Mouse (Mus musculus): ENCODE measurements around the gene Anxa9. TPM values are rescaled to one million over a fixed set of nuclear protein-coding genes. Genes with fewer than 3 reads are reported as not detected.

Gene Anxa9
- 6.3 TPM for polyA plus RNA-seq (2015; fragmentation: Illumina TruSeq; extraction: RNeasy Lipid Tissue Mini Kit (QIAGEN cat#74804); ENCODE audit: insufficient read depth, low replicate concordance)

GRCm38 (mm10) chr3:95307100-95307499, at the start of gene Anxa9:
TSS of gene Anxa9 (minus strand) at chr3:95307176.

DNA sequence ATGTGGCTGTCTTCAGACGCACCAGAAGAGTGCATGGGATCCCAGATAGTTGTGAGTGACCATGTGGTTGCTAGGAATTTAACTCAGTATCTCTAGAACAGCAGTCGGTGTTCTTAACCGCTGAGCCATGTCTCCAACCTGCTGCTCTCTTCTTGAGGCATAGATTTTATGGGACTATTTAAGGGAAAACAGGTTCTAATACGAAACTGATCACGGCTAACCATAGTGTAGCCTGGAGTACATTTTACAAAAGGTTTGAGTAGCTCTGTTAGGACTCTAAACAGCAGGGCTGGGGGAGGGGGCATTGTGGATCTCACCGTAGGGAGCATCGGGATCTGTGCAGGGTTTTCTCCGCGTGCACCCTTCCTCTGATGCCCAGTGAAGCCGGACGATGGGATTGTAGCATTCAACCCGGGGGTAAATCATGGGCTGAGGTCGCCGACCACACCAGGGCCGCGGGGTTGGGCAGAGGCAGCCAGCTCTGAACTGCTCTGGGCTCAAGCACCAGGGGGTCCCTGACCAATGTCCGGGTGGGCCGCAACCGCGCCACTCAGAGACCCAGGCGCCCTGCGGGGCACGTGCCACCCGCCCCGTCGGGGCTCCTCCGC, 7.6 kb upstream of the Anxa9 start, which contains the start of gene Cers2:
Gene Cers2 (plus strand): TSS at position 306 of the 608 bp plus-strand sequence.

GRCm38 (mm10) chr3:95281216-95282126, 25.5 kb downstream of the Anxa9 start, which contains the start of the genes Mindy1 and Prune1:
TSS of gene Mindy1 (plus strand) at chr3:95281345.
TSS of gene Prune1 (minus strand) at chr3:95282076.

GRCm38 (mm10) chr3:95250783-95251424, 56.1 kb downstream of the Anxa9 start, which contains the start of gene Bnipl:
TSS of gene Bnipl (minus strand) at chr3:95251193.

Other genes starting within 250 kb of the Anxa9 start
- gene Pip5k1a, start 200.2 kb downstream of the Anxa9 start, polyA plus RNA-seq (2015; fragmentation: Illumina TruSeq; extraction: RNeasy Lipid Tissue Mini Kit (QIAGEN cat#74804); ENCODE audit: insufficient read depth, low replicate concordance) = 20.2 TPM
- gene Vps72, start 196.2 kb downstream of the Anxa9 start, polyA plus RNA-seq (2015; fragmentation: Illumina TruSeq; extraction: RNeasy Lipid Tissue Mini Kit (QIAGEN cat#74804); ENCODE audit: insufficient read depth, low replicate concordance) = 33.3 TPM
- 3.3 TPM for gene Tmod4, start 182.7 kb downstream of the Anxa9 start, polyA plus RNA-seq (2015; fragmentation: Illumina TruSeq; extraction: RNeasy Lipid Tissue Mini Kit (QIAGEN cat#74804); ENCODE audit: insufficient read depth, low replicate concordance)
- 81.2 TPM for gene Scnm1, start 173.2 kb downstream of the Anxa9 start, polyA plus RNA-seq (2015; fragmentation: Illumina TruSeq; extraction: RNeasy Lipid Tissue Mini Kit (QIAGEN cat#74804); ENCODE audit: insufficient read depth, low replicate concordance)
- 10.1 TPM for gene Lysmd1, start 173.1 kb downstream of the Anxa9 start, polyA plus RNA-seq (2015; fragmentation: Illumina TruSeq; extraction: RNeasy Lipid Tissue Mini Kit (QIAGEN cat#74804); ENCODE audit: insufficient read depth, low replicate concordance)
- 32.9 TPM for gene Tnfaip8l2, start 164.8 kb downstream of the Anxa9 start, polyA plus RNA-seq (2015; fragmentation: Illumina TruSeq; extraction: RNeasy Lipid Tissue Mini Kit (QIAGEN cat#74804); ENCODE audit: insufficient read depth, low replicate concordance)
- 0.69 TPM for gene Sema6c, start 146.7 kb downstream of the Anxa9 start, polyA plus RNA-seq (2015; fragmentation: Illumina TruSeq; extraction: RNeasy Lipid Tissue Mini Kit (QIAGEN cat#74804); ENCODE audit: insufficient read depth, low replicate concordance)
- gene Gabpb2, start 89.3 kb downstream of the Anxa9 start, polyA plus RNA-seq (2015; fragmentation: Illumina TruSeq; extraction: RNeasy Lipid Tissue Mini Kit (QIAGEN cat#74804); ENCODE audit: insufficient read depth, low replicate concordance) = 109 TPM
- gene Cdc42se1, start 78.4 kb downstream of the Anxa9 start, polyA plus RNA-seq (2015; fragmentation: Illumina TruSeq; extraction: RNeasy Lipid Tissue Mini Kit (QIAGEN cat#74804); ENCODE audit: insufficient read depth, low replicate concordance) = 160 TPM
- 24.0 TPM for gene Mllt11, start 75.0 kb downstream of the Anxa9 start, polyA plus RNA-seq (2015; fragmentation: Illumina TruSeq; extraction: RNeasy Lipid Tissue Mini Kit (QIAGEN cat#74804); ENCODE audit: insufficient read depth, low replicate concordance)
- gene Gm128, start 65.6 kb downstream of the Anxa9 start, polyA plus RNA-seq (2015; fragmentation: Illumina TruSeq; extraction: RNeasy Lipid Tissue Mini Kit (QIAGEN cat#74804); ENCODE audit: insufficient read depth, low replicate concordance) = not detected
- not detected for gene Bnipl, start 56.0 kb downstream of the Anxa9 start, polyA plus RNA-seq (2015; fragmentation: Illumina TruSeq; extraction: RNeasy Lipid Tissue Mini Kit (QIAGEN cat#74804); ENCODE audit: insufficient read depth, low replicate concordance)
- gene Mindy1, start 25.8 kb downstream of the Anxa9 start, polyA plus RNA-seq (2015; fragmentation: Illumina TruSeq; extraction: RNeasy Lipid Tissue Mini Kit (QIAGEN cat#74804); ENCODE audit: insufficient read depth, low replicate concordance) = 37.6 TPM
- 13.4 TPM for gene Prune1, start 25.1 kb downstream of the Anxa9 start, polyA plus RNA-seq (2015; fragmentation: Illumina TruSeq; extraction: RNeasy Lipid Tissue Mini Kit (QIAGEN cat#74804); ENCODE audit: insufficient read depth, low replicate concordance)
- gene Cers2, start 7.6 kb upstream of the Anxa9 start, polyA plus RNA-seq (2015; fragmentation: Illumina TruSeq; extraction: RNeasy Lipid Tissue Mini Kit (QIAGEN cat#74804); ENCODE audit: insufficient read depth, low replicate concordance) = 215 TPM
- gene Setdb1, start 50.0 kb upstream of the Anxa9 start, polyA plus RNA-seq (2015; fragmentation: Illumina TruSeq; extraction: RNeasy Lipid Tissue Mini Kit (QIAGEN cat#74804); ENCODE audit: insufficient read depth, low replicate concordance) = 47.4 TPM
- not detected for gene 4930558C23Rik, start 95.7 kb upstream of the Anxa9 start, polyA plus RNA-seq (2015; fragmentation: Illumina TruSeq; extraction: RNeasy Lipid Tissue Mini Kit (QIAGEN cat#74804); ENCODE audit: insufficient read depth, low replicate concordance)
- 57.5 TPM for gene Arnt, start 127.2 kb upstream of the Anxa9 start, polyA plus RNA-seq (2015; fragmentation: Illumina TruSeq; extraction: RNeasy Lipid Tissue Mini Kit (QIAGEN cat#74804); ENCODE audit: insufficient read depth, low replicate concordance)
- 6.5 TPM for gene Ctsk, start 192.1 kb upstream of the Anxa9 start, polyA plus RNA-seq (2015; fragmentation: Illumina TruSeq; extraction: RNeasy Lipid Tissue Mini Kit (QIAGEN cat#74804); ENCODE audit: insufficient read depth, low replicate concordance)
- 961 TPM for gene Ctss, start 219.6 kb upstream of the Anxa9 start, polyA plus RNA-seq (2015; fragmentation: Illumina TruSeq; extraction: RNeasy Lipid Tissue Mini Kit (QIAGEN cat#74804); ENCODE audit: insufficient read depth, low replicate concordance)